Mouse (Mus musculus) bone marrow, adult 2 months (tissue): Measurements from ENCODE around the gene Tmem132a. TPM values are rescaled to one million over a fixed set of nuclear protein-coding genes. Genes with fewer than 3 reads are reported as not detected.
A peak's percentile ranks its signal among the peaks of the same experiment; 100 is the strongest.

Experiments used
- H3K27ac ChIP-seq: fragments of 200-500 bp; 2 replicates; pipeline ENCODE4 v1.5.1; 2012; ENCODE audit warnings: low read depth, mild to moderate bottlenecking, control low read depth, inconsistent platforms, low read length; ENCODE audit not compliant: control insufficient read depth, poor library complexity, insufficient read depth
- H3K4me1 ChIP-seq: fragments of 200-500 bp; 2 replicates; pipeline ENCODE4 v1.6.1; 2011; ENCODE audit warnings: low read length; ENCODE audit not compliant: control insufficient read depth, insufficient read depth
- H3K4me3 ChIP-seq: fragments of 200-500 bp; replicated peaks from 2 replicates; pipeline ENCODE3; 2011; ENCODE audit warnings: mild to moderate bottlenecking, low read depth, low read length, control low read depth; ENCODE audit not compliant: control insufficient read depth
- CTCF ChIP-seq: fragments of 200-500 bp; IDR thresholded peaks from 2 replicates; pipeline ENCODE4 v1.5.1; 2011; ENCODE audit warnings: low read length, control low read depth; ENCODE audit not compliant: control insufficient read depth, insufficient read depth
- POLR2A ChIP-seq: fragments of 200-500 bp; IDR thresholded peaks from 2 replicates; pipeline ENCODE4 v1.6.1; 2011; ENCODE audit warnings: low read depth, mild to moderate bottlenecking, control low read depth, low read length, borderline replicate concordance; ENCODE audit not compliant: control insufficient read depth
- WGBS: fragments of 180-500 bp; shearing (Covaris S2); methylation state at CpG from one replicate; pipeline ENCODE4 v1.1.7; 2018; 5-methylcytosine and 5-hydroxymethylcytosine counted together
- polyA plus RNA-seq: library from polyadenylated mRNA; stranded (reverse); fragments of >200 nt; gene quantifications from 2 replicates; pipeline ENCODE4 v1.2.4, GENCODE M21; 2011; ENCODE audit warnings: low replicate concordance; ENCODE audit not compliant: missing spikeins, insufficient read depth, insufficient read length

Gene Tmem132a
- polyA plus RNA-seq, 1 experiment = 1.4 TPM

- 64% methylated on average over 3 of the region's 3 CpGs for WGBS
- no peak for TF ChIP-seq POLR2A
- TF ChIP-seq CTCF = no peak
- Histone ChIP-seq H3K27ac (no peak overlapping the region), H3K4me1 (peaks cover 2% of the 10 kb centered on the region; the same call in 1 of the 2 replicates), H3K4me3 (no peak overlapping the region)
Measured at GRCm38 (mm10) chr19:10832030-10832429, 37.7 kb downstream of the Tmem132a start.

- WGBS = 4% methylated on average over 5 of the region's 5 CpGs
- peak; percentile 68 for TF ChIP-seq CTCF
- no peak for TF ChIP-seq POLR2A
- H3K27ac ChIP-seq = no peak overlapping the region
- H3K4me3 ChIP-seq = no peak overlapping the region
- H3K4me1 ChIP-seq = peaks cover 2% of the 10 kb centered on the region; the same call in 1 of the 2 replicates
Measured at GRCm38 (mm10) chr19:10831424-10831823, 38.3 kb downstream of the Tmem132a start.

GRCm38 (mm10) chr19:10829436-10830175, 40.1 kb downstream of the Tmem132a start, which contains the start of gene Cd6:
Gene Cd6 (minus strand): TSS chr19:10830058.
- Histone ChIP-seq H3K4me1 (peaks cover 2% of the 10 kb centered on the region; the same call in 1 of the 2 replicates), H3K27ac (no peak within 1 kb of the TSS), H3K4me3 (peak within 1 kb of the TSS; percentile 25)
- no peak for TF ChIP-seq CTCF
- WGBS = 39% methylated on average over 16 of the region's 16 CpGs

- 0 out of 2 replicates have a peak overlapping the region, but pooled peaks have one; percentile 5 for H3K27ac ChIP-seq
- no peak for TF ChIP-seq POLR2A
- no peak for TF ChIP-seq CTCF
- no peak overlapping the region for H3K4me3 ChIP-seq
- peaks cover 2% of the 10 kb centered on the region; the same call in 1 of the 2 replicates for H3K4me1 ChIP-seq
- 70% methylated on average over 5 of the region's 5 CpGs for WGBS
Measured at GRCm38 (mm10) chr19:10828321-10828720, 41.4 kb downstream of the Tmem132a start.

- Histone ChIP-seq H3K4me3 (no peak overlapping the region), H3K4me1 (no peaks in the 10 kb centered on the region), H3K27ac (no peak overlapping the region)
- WGBS = 76% methylated on average over 7 of the region's 7 CpGs
- TF ChIP-seq POLR2A = no peak
- no peak for TF ChIP-seq CTCF
Measured at GRCm38 (mm10) chr19:10824061-10824460, 45.7 kb downstream of the Tmem132a start.

GRCm38 (mm10) chr19:10822534-10822933, 47.2 kb downstream of the Tmem132a start:
- TF ChIP-seq CTCF (no peak), POLR2A (no peak)
- 84% methylated on average over 4 of the region's 4 CpGs for WGBS
- H3K4me3 ChIP-seq = no peak overlapping the region
- no peaks in the 10 kb centered on the region for H3K4me1 ChIP-seq
- no peak overlapping the region for H3K27ac ChIP-seq

- H3K4me3 ChIP-seq = no peak overlapping the region
- H3K27ac ChIP-seq = no peak overlapping the region
- WGBS = 62% methylated on average over 7 of the region's 7 CpGs
- TF ChIP-seq CTCF = no peak
- TF ChIP-seq POLR2A = no peak
- no peaks in the 10 kb centered on the region for H3K4me1 ChIP-seq
Measured at GRCm38 (mm10) chr19:10821319-10821718, 48.4 kb downstream of the Tmem132a start.

- 31% methylated on average over 17 of the region's 17 CpGs for WGBS
- no peak for TF ChIP-seq POLR2A
- no peak for TF ChIP-seq CTCF
- Histone ChIP-seq H3K27ac (no peak overlapping the region), H3K4me3 (no peak overlapping the region), H3K4me1 (no peaks in the 10 kb centered on the region)
Measured at GRCm38 (mm10) chr19:10818217-10818946, 51.4 kb downstream of the Tmem132a start.

GRCm38 (mm10) chr19:10816462-10816861, 53.3 kb downstream of the Tmem132a start:
- 55% methylated on average over 2 of the region's 2 CpGs for WGBS
- TF ChIP-seq POLR2A = no peak
- TF ChIP-seq CTCF = no peak
- Histone ChIP-seq H3K27ac (no peak overlapping the region), H3K4me1 (no peaks in the 10 kb centered on the region), H3K4me3 (no peak overlapping the region)
